Mouse (Mus musculus) fat pad, adult 2 months (tissue): ENCODE data around the gene Pex14.
"Not testable (repeated sequence)": the region's sequence is repeated elsewhere in the genome, so short reads cannot be mapped to it uniquely, and the experiment has no call there.

Experiments
- DNase-seq: peaks from one replicate; pipeline ENCODE4 v3.0.0-alpha.2; 2011; ENCODE audit warnings: low read depth, low spot score; ENCODE audit errors: extremely low read depth

The Pex14 gene

DNA sequence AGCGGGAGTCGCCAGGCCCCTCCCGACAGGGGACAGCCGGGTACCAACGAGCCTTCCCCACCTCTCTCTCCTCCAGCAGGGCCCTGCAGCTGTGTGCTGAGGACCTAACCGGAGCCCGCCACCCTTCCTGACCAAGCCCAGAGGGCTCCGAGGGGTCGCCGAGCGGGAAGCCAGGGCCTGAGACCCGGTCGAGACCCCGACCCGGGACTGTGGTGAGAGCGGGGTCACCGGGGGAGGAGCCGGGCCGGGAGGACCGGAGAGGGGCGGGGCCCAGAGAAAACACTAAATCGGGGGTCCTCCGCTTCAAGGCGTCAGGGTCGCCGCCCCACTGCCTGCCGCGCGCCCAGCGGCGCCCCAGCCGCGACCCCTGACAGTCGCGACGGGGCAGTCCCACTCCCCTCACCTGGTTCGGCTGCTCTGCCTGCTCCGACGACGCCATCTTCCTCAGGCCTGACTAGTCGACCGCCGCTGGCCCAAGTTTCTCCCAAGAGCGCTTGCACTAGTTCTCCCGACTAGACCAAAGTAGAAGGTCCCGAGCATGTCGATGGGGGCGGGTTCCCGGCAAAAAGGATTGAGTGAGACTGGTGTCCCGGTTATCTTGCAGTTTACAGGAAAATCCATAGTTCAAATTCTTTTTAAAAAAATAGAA lies at the start of gene Pex14:
TSS of gene Pex14 (minus strand) at position 508 of the 649 bp plus-strand sequence.
- DNase-seq: no peak

DNA sequence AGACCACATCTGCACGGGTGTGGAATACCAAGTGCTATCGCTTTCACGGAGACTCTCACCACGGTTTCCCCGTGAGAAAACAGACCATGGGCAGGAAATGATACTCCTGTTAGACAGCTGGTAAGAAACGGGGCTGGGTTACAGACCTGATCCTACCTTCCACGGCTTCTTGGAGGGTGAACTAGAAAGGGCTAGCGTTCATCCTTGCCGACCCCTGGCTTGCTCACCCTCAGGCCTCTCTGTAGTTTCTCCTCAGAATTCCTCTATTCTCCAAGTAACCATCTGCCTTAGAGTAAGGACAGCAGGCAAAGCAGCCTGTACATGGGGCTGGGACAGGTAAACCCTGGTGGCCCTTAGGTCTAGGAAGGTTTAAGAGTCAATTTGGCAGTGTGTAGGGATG lies 49.5 kb upstream of the Pex14 start:
- no peak for DNase-seq

DNA sequence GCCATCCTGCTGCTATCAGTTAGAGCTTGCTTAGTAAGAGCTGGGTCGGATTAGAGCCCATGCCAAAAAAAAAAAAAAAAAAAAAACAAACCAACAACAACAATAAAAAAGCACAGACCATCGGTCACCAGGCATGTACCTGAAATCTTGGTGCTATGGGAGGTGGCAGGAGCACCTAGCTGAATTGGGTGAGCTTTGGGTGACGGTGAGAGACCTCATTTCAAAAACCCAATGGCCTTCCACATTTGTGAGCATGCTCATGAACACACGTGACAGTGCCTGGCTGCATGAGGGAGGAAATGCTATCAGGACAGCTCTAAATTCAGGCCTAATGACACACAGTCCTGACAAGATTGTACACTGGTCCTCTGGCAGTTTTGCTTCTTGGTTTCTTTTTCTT lies 48.4 kb upstream of the Pex14 start:
- no peak for DNase-seq

DNA sequence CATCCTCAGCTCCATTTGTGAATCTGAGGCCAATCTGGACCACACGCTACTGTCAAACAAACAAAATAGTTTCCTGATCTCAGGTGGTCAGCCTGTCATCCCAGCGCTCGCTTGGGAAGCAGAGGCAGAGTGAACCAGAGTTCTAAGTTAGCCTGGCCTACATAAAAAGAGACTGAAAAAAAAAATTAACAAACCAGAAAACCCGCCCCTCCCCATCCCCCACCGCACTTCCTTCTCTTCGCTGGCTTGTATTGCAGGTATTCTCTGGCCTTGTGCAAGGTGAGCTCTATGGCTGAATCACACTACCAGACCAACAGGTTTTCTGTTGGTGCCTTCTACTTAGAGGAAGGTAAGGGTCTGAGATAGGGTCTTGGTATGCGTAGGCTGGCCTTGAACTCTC lies 47.9 kb upstream of the Pex14 start:
- DNase-seq: no peak

DNA sequence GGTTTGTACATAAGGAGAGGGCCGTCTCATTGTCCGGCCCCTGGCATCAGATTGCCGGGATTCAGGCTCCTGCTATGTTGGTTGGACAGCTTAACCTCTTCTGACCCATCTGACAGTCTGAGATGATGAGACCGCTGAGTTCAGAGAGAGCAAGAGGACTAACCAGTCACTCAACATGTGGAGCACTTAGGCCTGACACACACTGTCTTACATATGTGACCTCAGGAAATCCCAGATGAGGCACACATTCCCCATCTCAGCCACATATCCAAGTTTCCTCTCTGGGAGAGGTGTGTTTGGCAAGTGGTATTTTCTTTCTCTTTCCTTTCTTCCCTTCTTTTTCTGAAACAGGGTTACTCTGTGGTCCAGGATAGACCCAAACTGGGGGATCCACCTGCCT lies 45.5 kb upstream of the Pex14 start:
- no peak for DNase-seq

DNA sequence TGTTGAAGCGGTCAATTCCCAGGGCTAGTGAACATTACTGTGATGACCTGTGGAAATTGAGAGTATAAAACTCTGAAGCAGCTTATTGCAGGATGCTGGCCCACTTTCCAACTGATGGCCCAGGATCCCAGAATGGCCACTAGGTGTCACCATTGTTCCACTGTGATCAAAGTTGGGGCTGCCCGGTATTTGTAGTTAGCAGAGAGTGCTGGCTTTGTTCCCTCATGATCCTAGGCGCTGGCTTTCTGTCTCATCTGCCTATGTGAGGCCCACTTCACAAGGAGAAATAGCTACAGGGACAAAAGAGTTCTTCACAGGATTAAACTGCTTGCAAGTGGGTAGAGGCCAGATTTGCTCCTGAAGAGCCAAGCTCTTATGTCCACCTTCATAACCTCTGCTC lies 44.8 kb upstream of the Pex14 start:
- no peak for DNase-seq

DNA sequence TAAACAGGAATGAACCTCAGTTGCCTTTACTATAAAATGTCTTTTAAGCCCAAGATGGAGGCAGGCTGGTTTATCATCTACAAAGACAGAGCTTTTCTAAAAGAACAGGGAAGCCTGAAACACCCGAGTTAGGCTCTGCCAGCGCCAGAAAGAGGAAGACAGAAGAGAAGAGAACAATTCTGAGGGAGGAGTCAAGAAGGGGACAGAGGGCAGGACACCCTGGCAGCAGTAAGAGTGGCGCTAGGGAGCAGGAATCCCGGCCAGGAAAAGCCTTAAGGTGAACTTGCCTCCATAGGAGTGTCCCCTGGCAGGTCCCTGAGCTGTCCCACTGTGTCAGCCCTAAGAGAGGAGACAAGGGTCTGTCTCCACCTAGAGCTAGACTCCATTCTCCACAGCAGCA lies 43.9 kb upstream of the Pex14 start:
- no peak for DNase-seq

DNA sequence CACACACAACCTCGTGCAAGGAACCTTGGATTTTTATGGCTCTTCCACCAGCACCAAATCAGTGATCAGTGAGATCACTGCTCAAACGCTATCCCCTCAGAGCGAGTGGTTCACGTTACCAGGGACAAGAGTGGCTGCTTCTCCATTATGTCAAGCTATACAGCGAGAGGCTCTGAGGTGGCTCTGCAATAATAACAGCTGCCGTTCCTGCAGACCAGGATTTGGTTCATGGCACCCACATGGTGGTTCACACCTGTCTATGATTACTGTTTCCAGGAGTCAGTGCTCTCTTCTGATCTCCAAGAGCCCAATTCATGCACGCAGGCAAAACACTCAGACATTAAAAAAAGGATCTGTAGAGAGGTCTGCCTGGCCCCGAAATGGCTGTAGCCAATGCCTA lies 38.8 kb upstream of the Pex14 start:
- no peak for DNase-seq

DNA sequence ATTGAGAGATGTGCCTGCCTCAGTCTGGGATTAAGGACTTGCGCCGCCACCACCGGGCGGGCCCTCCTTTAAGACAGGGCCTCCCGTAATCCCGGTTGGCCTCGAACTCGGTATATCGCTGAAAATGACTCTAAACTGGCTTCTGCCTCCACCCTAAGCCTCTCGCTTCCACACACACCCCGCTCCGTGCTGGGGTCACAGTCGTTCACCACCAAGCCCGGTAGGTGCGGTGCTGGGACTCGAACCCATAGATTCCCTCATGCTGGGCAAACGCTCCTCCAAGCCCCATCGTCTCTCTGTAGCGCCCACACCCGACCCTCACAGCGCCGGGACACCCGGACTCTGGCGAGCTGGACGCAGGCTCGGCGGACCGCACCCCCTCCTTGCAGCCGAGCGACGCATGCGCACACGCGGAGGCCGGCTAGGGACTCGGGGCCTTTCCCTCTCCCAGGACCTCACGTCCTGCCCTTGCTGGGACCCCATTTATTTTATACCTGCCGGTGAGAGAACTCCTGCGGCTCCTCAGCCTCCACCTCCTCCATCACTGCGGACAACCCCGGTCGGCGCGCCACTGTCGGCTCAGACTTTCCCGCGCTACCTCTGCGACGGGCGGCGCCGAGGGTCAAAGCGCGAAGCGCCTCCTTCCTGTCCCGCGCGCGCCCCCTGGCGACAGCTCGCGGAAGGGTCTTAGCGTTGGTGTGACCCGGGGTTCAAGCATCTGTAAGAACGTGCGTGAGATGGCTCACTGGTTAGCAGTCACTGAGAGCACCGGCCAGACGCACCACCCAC lies 37.5 kb upstream of the Pex14 start, which contains the start of gene Cenps:
TSS of gene Cenps (minus strand) at position 648 of the 789 bp plus-strand sequence.
- DNase-seq: no peak

DNA sequence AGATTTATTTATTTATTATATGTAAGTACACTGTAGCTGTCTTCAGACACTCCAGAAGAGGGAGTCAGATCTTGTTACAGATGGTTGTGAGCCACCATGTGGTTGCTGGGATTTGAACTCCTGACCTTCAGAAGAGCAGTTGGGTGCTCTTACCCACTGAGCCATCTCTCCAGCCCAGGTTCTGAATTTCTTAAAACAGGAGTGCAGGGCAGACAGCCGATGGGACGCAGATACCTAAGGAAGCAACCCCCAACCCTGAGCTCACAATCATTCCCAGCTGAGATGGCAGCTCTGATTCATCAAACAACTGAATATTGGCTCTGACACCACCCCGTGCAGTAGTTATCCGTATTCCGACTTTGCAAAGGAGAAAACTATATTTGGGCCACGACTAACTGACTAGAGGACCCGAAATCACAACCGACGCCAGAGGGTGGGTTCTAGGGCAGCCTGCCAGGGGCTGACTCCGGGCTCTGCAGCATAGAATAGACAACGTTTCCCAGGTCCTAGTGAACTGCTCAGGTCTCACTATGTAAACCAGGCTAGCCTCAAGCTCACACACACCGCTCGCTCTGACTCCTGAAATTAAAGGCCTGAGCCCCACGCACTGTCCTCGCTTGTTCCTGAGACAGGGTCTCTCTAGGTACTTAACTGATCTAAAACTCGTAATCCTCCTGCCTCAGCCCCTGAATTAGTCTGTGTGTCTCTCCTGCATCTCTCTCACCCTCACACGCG lies 36.6 kb upstream of the Pex14 start:
- no peak for DNase-seq

DNA sequence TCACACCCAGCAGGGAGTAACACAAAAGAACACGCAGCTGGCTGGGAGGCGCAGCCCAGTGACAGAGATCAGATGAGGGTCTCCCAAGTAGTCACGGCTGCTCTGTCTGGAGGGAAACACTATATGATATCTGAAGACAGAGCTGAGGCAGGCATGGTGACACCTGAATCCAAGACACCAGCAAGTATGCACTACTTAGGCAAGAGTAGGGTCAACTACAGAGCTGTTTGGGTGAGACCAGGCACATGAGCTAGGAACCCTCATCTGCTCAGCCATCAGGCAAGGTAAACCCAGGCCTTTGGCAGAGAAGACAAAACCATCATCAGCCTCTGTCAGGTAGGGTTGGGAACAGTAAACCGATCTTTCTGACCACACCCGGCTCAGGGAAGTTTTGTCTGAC lies 33.7 kb upstream of the Pex14 start:
- DNase-seq: no peak

DNA sequence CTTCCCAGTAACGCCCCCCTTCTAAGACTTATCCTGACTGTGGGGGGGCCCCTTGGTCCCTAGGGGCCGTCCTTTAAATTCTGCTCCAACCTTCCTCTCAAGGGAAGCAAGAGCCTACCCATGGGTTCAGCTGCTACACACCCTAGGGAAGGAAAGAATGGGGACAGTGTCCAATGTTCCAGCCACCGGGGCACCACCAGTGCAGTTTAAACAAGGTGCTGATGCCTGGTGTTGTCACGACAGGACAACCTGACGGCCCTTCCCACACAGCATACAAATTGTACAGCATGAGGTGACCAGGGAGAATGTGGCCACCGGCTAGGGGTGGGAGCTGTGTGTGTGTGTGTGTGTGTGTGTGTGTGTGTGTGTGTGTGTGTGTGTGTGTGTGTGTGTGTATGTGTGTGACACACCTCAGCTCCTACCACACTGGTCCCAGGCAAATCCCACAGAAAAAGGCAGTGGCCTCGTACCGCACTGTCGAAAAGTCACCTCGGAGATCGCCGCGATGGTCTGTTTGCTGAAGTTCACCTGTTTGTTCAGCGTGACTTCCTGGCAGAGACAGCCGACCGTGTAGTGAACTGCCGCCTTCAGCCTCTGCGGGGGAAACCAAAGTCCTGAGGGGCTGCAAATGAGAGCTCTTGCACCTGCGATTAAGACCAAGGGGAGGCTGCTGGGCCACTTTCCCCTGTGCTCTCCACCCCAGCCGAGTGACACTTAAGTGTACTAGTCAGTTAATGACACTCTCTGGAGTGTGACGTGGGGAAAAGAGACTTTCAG lies 32.3 kb upstream of the Pex14 start:
- no peak for DNase-seq

DNA sequence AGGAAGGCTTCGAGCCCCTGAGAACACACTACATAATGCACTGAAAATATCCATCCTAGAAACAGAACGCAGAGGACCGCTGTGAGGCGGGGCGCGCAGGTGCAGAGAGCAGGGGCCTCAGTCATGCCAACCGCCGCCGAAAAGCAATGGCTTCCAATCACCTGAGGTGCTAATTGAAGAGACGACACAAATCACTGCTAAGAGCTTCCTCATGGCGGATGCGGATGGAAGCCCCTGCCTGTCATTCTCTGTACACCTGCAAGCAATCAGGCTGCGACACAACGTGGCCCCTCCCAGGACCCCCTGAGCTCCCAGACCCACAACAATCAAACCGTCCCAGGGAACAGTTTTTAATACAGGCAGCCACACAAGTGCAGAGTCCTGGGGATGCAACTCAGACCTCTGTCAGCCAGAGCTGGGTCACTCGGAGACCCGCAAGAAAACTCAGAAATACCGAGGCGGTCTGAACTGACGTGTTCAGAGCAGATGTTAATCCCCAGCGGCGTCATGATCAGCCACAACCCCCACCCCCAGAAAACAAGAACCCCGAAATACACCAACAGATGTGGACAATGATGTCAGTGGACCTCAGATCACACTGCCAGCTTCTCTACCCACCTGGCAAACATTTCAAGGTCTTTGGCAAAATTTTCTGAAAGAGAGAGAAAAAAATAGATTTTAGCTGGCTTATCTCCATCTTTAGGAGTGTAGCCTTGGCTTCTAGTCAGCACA lies 31.5 kb upstream of the Pex14 start:
- DNase-seq: no peak

DNA sequence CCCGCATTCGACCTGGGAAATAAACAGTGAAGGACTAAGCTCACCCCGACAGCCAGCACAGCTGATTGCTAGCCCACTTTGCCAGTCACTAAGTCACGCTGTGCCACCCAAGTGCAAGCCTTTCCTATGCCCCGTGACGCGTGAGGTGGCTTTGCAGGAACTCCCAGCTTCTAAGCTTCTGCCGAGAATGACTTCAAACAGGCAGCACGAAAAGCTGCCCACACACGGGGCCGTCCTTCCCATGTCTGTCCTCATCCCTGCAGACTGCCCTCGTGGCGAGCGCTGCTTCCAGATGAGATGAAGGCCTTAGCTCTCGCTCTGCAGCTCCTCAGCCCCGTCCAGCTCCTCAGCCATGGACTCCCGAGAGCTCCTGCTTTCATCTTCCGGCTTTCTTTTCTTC lies 28.8 kb upstream of the Pex14 start:
- no peak for DNase-seq

DNA sequence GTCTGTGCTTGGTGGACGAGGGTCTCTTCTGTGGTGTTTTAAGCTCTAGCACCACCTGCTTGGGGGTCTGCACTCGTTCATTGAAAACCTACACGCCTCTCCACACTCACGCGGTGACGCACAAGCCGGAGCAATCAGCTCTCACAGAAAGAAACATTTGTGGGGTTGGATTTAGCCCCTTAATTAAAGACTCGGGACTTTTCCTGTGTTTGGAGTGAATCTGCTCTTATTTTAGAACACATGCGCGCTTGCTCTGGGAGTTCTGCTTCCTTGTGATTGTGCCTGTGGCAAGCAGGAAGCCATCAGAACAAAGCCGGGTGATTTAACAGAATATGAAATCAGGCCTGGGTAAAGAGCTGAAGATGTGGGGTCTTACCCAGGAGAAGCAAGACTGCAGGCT lies 27.0 kb upstream of the Pex14 start, which contains the start of gene Cort:
TSS of gene Cort (minus strand) at position 101 of the 400 bp plus-strand sequence.
- DNase-seq: no peak

DNA sequence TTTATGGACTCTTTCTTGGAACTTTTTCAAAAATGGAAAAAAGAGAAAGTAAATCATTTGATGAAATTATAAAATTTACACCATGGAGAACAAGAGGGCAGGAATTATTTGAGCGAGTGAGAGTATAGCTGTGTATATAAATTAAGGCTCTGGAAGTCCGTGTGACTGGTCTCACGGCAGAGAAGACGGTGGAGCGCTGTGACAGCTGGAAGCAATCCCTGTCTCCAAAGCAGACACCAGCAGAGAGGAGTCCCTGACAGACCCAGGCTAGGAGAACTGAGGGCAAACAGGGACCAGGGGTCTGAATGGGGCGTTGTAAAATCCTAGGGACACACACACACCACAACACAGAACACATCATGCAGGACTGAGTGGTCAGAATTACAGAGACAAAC lies 26.4 kb upstream of the Pex14 start:
- DNase-seq: no peak

DNA sequence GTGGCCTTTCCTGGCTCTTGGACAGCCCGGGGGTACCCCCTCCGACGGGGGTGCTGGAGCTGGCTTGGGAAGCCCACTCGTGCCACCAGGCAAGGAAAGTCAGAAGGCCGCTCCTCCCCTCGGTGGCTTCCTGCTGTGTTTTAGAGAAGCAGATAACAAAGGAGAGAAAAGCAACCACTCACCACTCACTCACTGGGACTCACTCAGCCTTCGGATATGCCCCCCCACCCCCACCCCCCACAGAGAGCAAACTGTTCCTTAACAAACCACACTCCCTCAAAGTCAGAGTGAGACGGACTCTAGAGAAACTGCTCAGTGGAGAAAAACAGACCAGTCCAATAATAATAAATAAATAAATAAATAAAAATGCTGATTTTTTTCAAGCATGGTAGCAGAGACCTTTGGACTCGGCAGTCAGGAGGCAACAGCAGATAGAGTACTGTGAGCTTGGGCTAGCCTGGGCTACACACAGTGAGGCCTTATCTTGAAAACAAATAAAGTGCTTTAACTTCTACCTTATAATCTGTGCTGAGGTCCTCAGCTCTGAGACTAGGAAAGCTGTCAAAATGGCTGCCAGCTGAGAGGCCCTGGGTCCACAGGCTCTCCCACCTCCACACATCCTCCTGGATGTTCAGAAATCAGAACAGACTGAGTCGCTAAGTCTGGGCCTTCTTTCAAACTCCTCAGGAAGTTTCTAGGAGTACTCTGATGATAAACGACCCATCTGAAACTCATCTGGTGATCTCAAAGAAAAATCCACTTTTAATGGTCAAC lies 25.9 kb upstream of the Pex14 start:
- DNase-seq: no peak

DNA sequence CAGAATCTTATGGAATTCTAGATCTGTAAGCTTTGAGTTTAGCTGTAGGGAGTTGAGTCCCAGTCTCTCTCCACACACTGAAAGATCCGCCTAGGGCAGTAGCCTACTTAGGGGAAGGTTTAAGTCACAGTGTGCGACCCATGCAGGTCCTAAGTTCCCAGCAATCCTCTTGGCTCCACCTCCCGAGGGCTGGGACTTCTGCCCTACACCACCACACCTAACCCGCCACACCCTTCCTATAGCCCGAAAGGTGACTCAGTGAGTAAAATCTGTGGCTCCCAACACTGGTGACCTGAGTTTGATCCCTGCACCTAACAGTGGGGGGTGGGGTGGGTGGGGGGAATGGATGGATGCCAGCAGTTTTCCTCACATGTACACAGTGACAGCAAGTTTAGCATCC lies 23.8 kb upstream of the Pex14 start:
- no peak for DNase-seq

DNA sequence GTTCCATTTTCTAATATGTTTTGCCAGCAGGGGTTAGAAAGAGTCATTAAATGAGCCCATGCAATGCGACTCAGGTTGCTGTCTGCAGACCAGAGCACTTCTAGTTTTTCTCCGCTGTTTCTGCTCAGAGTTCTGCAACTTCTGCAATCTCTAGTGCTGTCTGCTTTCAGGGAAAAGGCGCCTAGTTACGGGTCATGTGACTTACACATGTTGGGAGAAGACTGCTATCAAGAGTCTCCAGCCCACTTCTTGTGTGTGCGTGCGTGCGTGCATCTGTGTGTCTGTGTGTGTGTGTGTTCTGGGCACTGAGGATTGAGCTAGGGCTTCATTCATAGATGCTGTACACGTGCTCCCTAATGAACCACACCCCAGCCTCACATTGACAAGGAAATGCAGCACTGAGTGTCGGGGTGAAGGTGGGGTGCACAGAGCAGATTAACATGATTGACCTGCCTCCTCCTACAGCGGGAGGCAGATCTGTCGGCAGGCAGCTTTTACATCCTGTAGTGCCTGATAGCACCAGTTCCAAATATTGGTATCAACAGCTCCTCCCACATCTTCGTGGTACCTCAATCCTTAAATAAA lies 20.4 kb upstream of the Pex14 start:
- DNase-seq: not testable (repeated sequence)
